Mouse (Mus musculus) skeletal muscle tissue, postnatal 0 days (tissue): ENCODE measurements around the gene Irx6. TPM values are rescaled to one million over a fixed set of nuclear protein-coding genes. Genes with fewer than 3 reads are reported as not detected.

Experiments used
- polyA plus RNA-seq: library from polyadenylated mRNA; unstranded; fragments of >200 nt; fragmentation: Nextera tagmentation; extraction: Ambion mirVana; gene quantifications from 2 replicates; pipeline ENCODE4 v1.2.1, GENCODE M21; 2015

The Irx6 gene
- not detected in 2 replicates for polyA plus RNA-seq

DNA sequence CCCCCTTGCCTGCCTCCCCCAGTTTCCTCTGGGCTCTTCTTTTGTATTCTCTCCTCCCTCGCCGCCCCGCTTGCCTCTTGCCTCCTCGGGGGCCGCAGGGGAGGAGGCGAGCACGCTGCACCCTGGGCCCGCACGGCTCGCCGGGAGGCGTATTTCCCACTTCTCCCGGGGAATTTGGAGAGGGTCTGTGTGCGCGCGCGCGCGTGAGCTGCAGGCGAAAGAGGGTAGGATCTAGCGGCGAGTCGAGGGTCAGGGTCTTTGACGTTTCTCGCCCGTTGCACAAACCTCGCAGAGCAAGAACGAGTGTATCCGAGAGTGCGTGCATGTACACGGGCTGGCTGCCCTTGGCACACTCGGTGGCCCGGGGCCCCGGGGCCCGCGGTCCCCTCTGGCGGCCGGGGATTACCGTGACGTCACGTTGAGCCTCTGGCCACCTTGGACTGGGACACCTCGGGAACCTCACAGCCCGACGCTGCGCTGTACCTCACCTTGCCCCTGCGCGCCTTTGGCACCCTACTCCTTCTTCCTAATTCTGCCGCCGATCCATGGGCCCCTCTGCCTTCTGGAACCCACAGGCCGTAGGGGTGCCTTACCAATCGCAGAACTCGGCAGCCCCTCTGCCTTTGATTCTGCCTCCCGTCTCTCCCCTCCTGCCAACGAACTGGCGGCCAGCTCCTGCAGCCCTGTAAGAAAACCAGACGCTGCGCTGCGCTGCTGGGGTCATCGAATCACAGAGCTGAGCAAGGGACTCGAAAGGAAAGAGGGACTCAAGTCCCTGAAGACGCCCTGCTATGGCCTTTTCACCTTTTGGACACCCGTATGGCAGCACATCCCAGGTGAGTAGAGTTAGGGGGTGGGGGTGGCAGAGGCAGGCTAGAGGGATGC is at the start of gene Irx6:
Gene Irx6 (plus strand): TSS at position 45 of the 885 bp plus-strand sequence.

Other genes with a start within 250 kb of the Irx6 start
- 130 and 143 TPM in 2 replicates for gene Mmp2, start 153.0 kb downstream of the Irx6 start, polyA plus RNA-seq
- 2.6 and 3.4 TPM in 2 replicates for gene Lpcat2, start 181.1 kb downstream of the Irx6 start, polyA plus RNA-seq
- 4.3 TPM in 1 of 2 replicates, not detected in the other for gene Capns2, start 227.1 kb downstream of the Irx6 start, polyA plus RNA-seq